Mouse (Mus musculus): ENCODE results near the gene Ptprm.

Gene Ptprm

GRCm38 (mm10) chr17:67073139-67073538 is 281.1 kb downstream of the Ptprm start:
- DNase-seq (ENCODE audit: low spot score): no peak

GRCm38 (mm10) chr17:67071231-67072009 is 282.8 kb downstream of the Ptprm start:
- peak; percentile 23 for DNase-seq (ENCODE audit: low spot score)

- DNase-seq (ENCODE audit: low spot score): no peak
Measured at GRCm38 (mm10) chr17:67063611-67064010, 290.6 kb downstream of the Ptprm start.

- DNase-seq (ENCODE audit: low spot score): no peak
Measured at GRCm38 (mm10) chr17:67055681-67056080, 298.6 kb downstream of the Ptprm start.

GRCm38 (mm10) chr17:67054202-67054601 is 300.1 kb downstream of the Ptprm start:
- no peak for DNase-seq (ENCODE audit: low spot score)

- no peak for DNase-seq (ENCODE audit: low spot score)
Measured at GRCm38 (mm10) chr17:67052624-67053314, 301.5 kb downstream of the Ptprm start.

- DNase-seq (ENCODE audit: low spot score): no peak
Measured at GRCm38 (mm10) chr17:67047697-67048096, 306.6 kb downstream of the Ptprm start.

GRCm38 (mm10) chr17:67038558-67038957 is 315.7 kb downstream of the Ptprm start:
- no peak for DNase-seq (ENCODE audit: low spot score)

GRCm38 (mm10) chr17:67033547-67033946 is 320.7 kb downstream of the Ptprm start:
- no peak for DNase-seq (ENCODE audit: low spot score)

- DNase-seq (ENCODE audit: low spot score): no peak
Measured at GRCm38 (mm10) chr17:67032021-67032420, 322.2 kb downstream of the Ptprm start.

- DNase-seq (ENCODE audit: low spot score): no peak
Measured at GRCm38 (mm10) chr17:67031341-67031740, 322.9 kb downstream of the Ptprm start.

GRCm38 (mm10) chr17:67027274-67027673 is 327.0 kb downstream of the Ptprm start:
- DNase-seq (ENCODE audit: low spot score): no peak

GRCm38 (mm10) chr17:67016501-67016900 is 337.8 kb downstream of the Ptprm start:
- DNase-seq (ENCODE audit: low spot score): no peak

- DNase-seq (ENCODE audit: low spot score): peak; percentile 50
Measured at GRCm38 (mm10) chr17:67013217-67013616, 341.0 kb downstream of the Ptprm start.

GRCm38 (mm10) chr17:67011836-67012583 is 342.2 kb downstream of the Ptprm start:
- peak; percentile 82 for DNase-seq (ENCODE audit: low spot score)

GRCm38 (mm10) chr17:67010136-67010535 is 344.1 kb downstream of the Ptprm start:
- DNase-seq (ENCODE audit: low spot score): no peak

GRCm38 (mm10) chr17:67008137-67008536 is 346.1 kb downstream of the Ptprm start:
- no peak for DNase-seq (ENCODE audit: low spot score)

GRCm38 (mm10) chr17:67006740-67007385 is 347.4 kb downstream of the Ptprm start:
- peak; percentile 83 for DNase-seq (ENCODE audit: low spot score)

- DNase-seq (ENCODE audit: low spot score): no peak
Measured at GRCm38 (mm10) chr17:66996882-66997281, 357.4 kb downstream of the Ptprm start.

GRCm38 (mm10) chr17:66996016-66996415 is 358.2 kb downstream of the Ptprm start:
- no peak for DNase-seq (ENCODE audit: low spot score)

GRCm38 (mm10) chr17:66991815-66992214 is 362.4 kb downstream of the Ptprm start:
- DNase-seq (ENCODE audit: low spot score): no peak

GRCm38 (mm10) chr17:66990761-66991160 is 363.5 kb downstream of the Ptprm start:
- no peak for DNase-seq (ENCODE audit: low spot score)
